Mouse (Mus musculus) kidney, postnatal 0 days (tissue): Measurements from ENCODE around the gene Cd38. TPM values are rescaled to one million over a fixed set of nuclear protein-coding genes. Genes with fewer than 3 reads are reported as not detected.

Source experiments
- ATAC-seq: fragments of 200-750 bp; cut with Nextera tagmentation; replicated peaks from 2 replicates; pipeline ENCODE4 v1.8.0; 2017; ENCODE audit warnings: low read depth, moderate number of reproducible peaks, moderate TSS enrichment, moderate library complexity; ENCODE audit not compliant: low FRiP score
- DNase-seq: peaks from one replicate; pipeline ENCODE4 v3.0.0-alpha.2; 2016; ENCODE audit warnings: low spot score
- H3K27ac ChIP-seq: fragments of 300-500 bp; sonication (generic); 2 replicates; pipeline ENCODE4 v1.5.1; 2014; ENCODE audit warnings: mild to moderate bottlenecking
- H3K27me3 ChIP-seq: fragments of 300-500 bp; sonication (generic); 2 replicates; pipeline ENCODE4 v1.6.1; 2014; ENCODE audit warnings: low read length, mixed read lengths; ENCODE audit not compliant: insufficient read depth
- H3K36me3 ChIP-seq: fragments of 300-500 bp; sonication (generic); 2 replicates; pipeline ENCODE4 v1.6.1; 2014; ENCODE audit warnings: low read length, mixed read lengths; ENCODE audit not compliant: insufficient read depth
- H3K4me1 ChIP-seq: fragments of 300-500 bp; sonication (generic); replicated peaks from 2 replicates; pipeline ENCODE4 v1.6.1; 2014; ENCODE audit warnings: antibody characterized with exemption, low read length, mixed read lengths; ENCODE audit not compliant: insufficient read depth
- H3K4me2 ChIP-seq: fragments of 300-500 bp; sonication (generic); 2 replicates; pipeline ENCODE4 v1.6.1; 2014; ENCODE audit warnings: mild to moderate bottlenecking, low read length, moderate library complexity, mixed read lengths
- H3K4me3 ChIP-seq: fragments of 300-500 bp; sonication (generic); replicated peaks from 2 replicates; pipeline ENCODE4 v1.5.1; 2014; ENCODE audit warnings: low read depth, low read length
- H3K9ac ChIP-seq: fragments of 300-500 bp; sonication (generic); 2 replicates; pipeline ENCODE4 v1.6.1; 2014; ENCODE audit warnings: low read depth, low read length
- H3K9me3 ChIP-seq: fragments of 300-500 bp; sonication (generic); replicated peaks from 2 replicates; pipeline ENCODE4 v1.6.1; 2016; ENCODE audit warnings: low read length, inconsistent platforms, mixed read lengths
- CTCF ChIP-seq: IDR thresholded peaks from 2 replicates; pipeline ENCODE4 v1.5.1; 2016; ENCODE audit warnings: antibody characterized with exemption, low read depth, mild to moderate bottlenecking, moderate library complexity
- WGBS: fragments of 180-500 bp; shearing (Covaris S2); extraction: QIAGEN DNeasy Blood & Tissue Kit; methylation state at CpG from one replicate; pipeline ENCODE4 v1.1.7; 2014; 5-methylcytosine and 5-hydroxymethylcytosine counted together
- polyA plus RNA-seq: library from polyadenylated mRNA; unstranded; fragments of >200 nt; fragmentation: Nextera tagmentation; extraction: Ambion mirVana; gene quantifications from 2 replicates; pipeline ENCODE4 v1.2.1, GENCODE M21; 2015

Cd38 gene
- 26.9 and 28.5 TPM in 2 replicates for polyA plus RNA-seq

DNA sequence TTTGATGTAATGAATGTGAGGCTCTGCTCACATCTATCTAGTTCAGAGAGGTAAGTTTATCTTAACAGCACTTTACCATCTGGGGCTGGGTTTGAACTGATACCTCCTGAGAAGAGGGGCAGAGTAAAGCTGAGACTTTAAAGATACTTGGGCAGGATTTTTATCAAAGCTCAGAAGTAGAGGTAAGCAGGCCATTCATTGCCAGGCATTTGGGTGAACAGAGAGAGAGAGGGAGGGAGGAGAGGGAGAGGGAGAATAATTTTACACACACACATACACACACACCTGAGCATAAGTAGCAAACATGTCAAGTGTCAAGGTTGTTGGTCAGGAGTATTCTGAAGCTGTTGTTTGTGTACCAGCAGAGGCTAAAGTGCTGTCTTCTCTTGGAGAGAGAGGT lies at the start of gene Cd38:
Gene Cd38 (plus strand): TSS at position 301 of the 400 bp plus-strand sequence.
- Histone ChIP-seq H3K9ac (peak within 1 kb of the TSS; percentile 63), H3K27me3 (no peaks in the 10 kb centered on the region), H3K9me3 (no peaks in the 10 kb centered on the region), H3K36me3 (no peaks in the 10 kb centered on the region), H3K27ac (peak within 1 kb of the TSS; percentile 37), H3K4me1 (no peaks in the 10 kb centered on the region), H3K4me3 (peak within 1 kb of the TSS; percentile 45), H3K4me2 (peak within 1 kb of the TSS; percentile 72)
- no peak for DNase-seq
- no peak for TF ChIP-seq CTCF
- ATAC-seq: no peak; the same call in 1 of the 2 replicates

DNA sequence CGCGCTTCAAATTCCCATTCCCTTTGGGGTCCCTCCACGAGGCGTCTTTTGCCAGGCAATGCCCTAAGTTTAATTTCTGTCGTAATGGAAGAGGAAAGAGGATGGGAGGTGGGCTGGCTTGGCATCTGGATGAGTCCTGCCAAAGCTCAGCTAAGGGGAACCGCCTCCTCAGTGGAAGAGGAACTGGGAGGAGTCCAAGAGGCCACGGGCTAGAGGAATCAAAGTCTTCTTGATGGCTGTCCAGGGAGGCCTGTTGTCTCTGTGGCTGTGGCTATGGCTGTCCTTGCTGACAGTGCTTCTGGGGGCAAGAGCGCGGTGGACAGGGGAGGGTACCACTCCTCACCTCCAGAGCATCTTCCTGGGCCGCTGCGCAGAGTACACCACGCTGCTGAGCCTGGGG lies 49.7 kb upstream of the Cd38 start, which contains the start of gene Bst1:
Gene Bst1 (plus strand): TSS at position 191 of the 400 bp plus-strand sequence.
- WGBS: 43% methylated on average over 12 of the region's 12 CpGs
- Histone ChIP-seq H3K27ac (no peak within 1 kb of the TSS), H3K4me1 (no peaks in the 10 kb centered on the region), H3K4me3 (no peak within 1 kb of the TSS), H3K9me3 (no peaks in the 10 kb centered on the region), H3K36me3 (no peaks in the 10 kb centered on the region), H3K9ac (no peak within 1 kb of the TSS), H3K27me3 (no peaks in the 10 kb centered on the region), H3K4me2 (no peak within 1 kb of the TSS)
- DNase-seq (peak; percentile 51), ATAC-seq (no peak)
- TF ChIP-seq CTCF: no peak

DNA sequence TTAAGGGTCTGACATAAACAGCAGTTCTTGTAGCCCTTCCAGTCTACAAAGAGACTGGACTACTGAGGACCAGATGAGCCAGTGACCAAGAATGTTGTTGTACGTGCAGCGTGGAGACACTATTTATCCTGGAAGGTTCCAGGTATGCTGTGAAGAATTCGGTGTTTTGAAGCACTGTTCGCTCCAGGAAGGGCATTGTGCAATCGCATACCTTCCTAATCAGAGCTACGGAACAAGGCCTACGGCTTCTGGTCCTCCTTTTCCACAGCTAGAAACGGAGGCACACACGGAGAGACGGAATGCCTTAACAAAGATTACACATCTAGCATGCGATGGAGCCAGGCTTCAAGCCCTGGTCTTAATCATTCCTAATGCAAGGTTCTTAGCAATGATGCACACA lies 47.6 kb upstream of the Cd38 start:
- 91% methylated on average over 11 of the region's 11 CpGs for WGBS
- no peak overlapping the region for H3K4me2 ChIP-seq
- H3K9ac ChIP-seq: no peak overlapping the region
- H3K36me3 ChIP-seq: no peaks in the 10 kb centered on the region
- no peak for DNase-seq
- H3K9me3 ChIP-seq: no peaks in the 10 kb centered on the region
- no peak for TF ChIP-seq CTCF
- ATAC-seq: no peak
- no peak overlapping the region for H3K27ac ChIP-seq
- H3K4me1 ChIP-seq: no peaks in the 10 kb centered on the region
- H3K27me3 ChIP-seq: no peaks in the 10 kb centered on the region
- no peak overlapping the region for H3K4me3 ChIP-seq

DNA sequence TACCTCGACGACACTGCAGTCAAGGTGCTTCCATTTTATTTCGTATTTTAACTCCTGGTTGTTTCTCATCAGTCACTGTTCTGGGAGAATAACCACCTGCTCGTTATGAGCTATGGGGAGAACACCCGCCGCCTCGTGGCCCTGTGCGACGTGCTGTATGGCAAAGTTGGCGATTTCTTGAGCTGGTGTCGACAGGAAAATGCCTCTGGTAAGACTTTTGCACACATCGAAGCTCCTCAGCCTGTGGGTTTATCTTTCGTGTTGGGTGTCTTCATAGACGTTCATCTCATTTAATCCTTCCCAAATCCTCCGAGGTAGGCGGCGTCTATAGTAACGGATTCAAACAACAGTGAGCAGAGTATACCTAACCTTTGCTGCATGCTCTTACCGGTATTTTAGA lies 46.8 kb upstream of the Cd38 start, which contains the start of gene Fbxl5:
Gene Fbxl5 (minus strand): TSS at position 101 of the 400 bp plus-strand sequence.
- Histone ChIP-seq H3K27ac (no peak within 1 kb of the TSS), H3K4me2 (no peak within 1 kb of the TSS), H3K9me3 (no peaks in the 10 kb centered on the region), H3K4me1 (no peaks in the 10 kb centered on the region), H3K27me3 (no peaks in the 10 kb centered on the region), H3K9ac (no peak within 1 kb of the TSS), H3K4me3 (no peak within 1 kb of the TSS), H3K36me3 (no peaks in the 10 kb centered on the region)
- DNase-seq (no peak), ATAC-seq (no peak)
- 86% methylated on average over 19 of the region's 19 CpGs for WGBS
- no peak for TF ChIP-seq CTCF

DNA sequence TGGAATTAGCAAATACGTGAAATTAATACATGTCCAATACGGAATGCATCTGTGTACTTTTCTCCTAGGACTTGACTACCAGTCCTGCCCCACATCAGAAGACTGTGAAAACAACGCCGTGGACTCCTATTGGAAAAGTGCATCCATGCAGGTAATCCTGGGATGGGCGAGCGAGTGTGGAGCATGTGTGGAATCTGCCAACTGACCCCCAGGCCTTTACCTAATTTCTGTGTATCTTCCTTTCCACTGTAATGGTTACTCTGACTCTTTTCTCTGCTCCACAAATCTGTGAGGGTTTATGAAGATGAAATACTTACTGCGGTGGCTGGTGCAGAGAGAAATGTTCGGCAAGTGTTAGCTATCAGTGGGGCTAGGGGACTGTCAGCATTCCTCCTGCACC lies 46.2 kb upstream of the Cd38 start:
- DNase-seq: no peak
- H3K4me2 ChIP-seq: no peak overlapping the region
- no peaks in the 10 kb centered on the region for H3K9me3 ChIP-seq
- no peaks in the 10 kb centered on the region for H3K4me1 ChIP-seq
- no peak overlapping the region for H3K9ac ChIP-seq
- ATAC-seq: no peak
- WGBS: 76% methylated on average over 8 of the region's 8 CpGs
- no peaks in the 10 kb centered on the region for H3K27me3 ChIP-seq
- H3K36me3 ChIP-seq: no peaks in the 10 kb centered on the region
- no peak for TF ChIP-seq CTCF
- no peak overlapping the region for H3K4me3 ChIP-seq
- H3K27ac ChIP-seq: no peak overlapping the region

DNA sequence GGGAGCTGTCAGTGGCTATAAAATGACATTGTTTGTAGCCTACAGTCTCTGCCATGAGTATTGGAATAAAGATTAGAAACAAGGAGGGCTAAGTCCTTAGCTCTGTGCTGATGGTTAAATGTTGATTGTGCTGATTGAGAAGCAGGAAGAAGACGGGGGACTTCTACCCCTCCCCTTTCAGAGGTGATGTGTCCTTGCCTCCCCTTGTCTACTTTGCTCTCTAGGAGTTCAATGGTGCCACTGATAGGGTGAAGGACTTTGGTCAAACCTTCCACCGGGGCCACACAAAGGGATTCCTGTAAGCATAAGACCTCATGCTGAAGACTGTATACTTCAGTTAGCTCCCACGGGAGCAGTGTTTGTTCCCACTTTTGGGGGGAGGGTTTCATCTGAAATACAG lies 45.5 kb upstream of the Cd38 start:
- no peak for ATAC-seq
- 84% methylated on average over 3 of the region's 3 CpGs for WGBS
- no peak for DNase-seq

DNA sequence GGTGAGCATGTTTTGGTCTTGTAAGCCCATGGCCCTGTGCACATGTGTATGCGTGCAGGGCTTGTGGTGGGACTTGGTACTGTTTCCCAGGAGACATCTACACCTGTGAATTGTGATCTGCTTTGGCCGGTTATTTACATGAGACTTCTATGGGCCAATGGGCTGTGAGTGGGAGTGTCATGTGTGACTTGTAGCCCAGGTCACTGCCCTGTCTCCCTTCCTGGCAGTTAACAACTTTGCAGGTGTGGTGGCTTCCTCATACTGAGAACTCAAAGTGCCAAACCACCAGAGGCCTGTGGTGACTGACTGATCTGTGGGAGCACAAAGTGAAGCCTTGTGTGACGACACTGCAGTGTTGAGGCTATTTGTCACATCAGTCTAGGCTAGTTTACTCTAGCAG lies 43.8 kb upstream of the Cd38 start:
- no peak for DNase-seq
- Histone ChIP-seq H3K4me1 (no peaks in the 10 kb centered on the region), H3K36me3 (no peaks in the 10 kb centered on the region), H3K27me3 (no peaks in the 10 kb centered on the region), H3K4me3 (no peak overlapping the region), H3K9me3 (no peaks in the 10 kb centered on the region), H3K27ac (no peak overlapping the region), H3K4me2 (no peak overlapping the region), H3K9ac (no peak overlapping the region)
- ATAC-seq: no peak
- 59% methylated on average over 3 of the region's 3 CpGs for WGBS
- no peak for TF ChIP-seq CTCF

More for the DNA sequence above, 45.5 kb upstream of the Cd38 start:
- H3K4me1 ChIP-seq: no peaks in the 10 kb centered on the region
- H3K27me3 ChIP-seq: no peaks in the 10 kb centered on the region
- H3K36me3 ChIP-seq: no peaks in the 10 kb centered on the region
- no peaks in the 10 kb centered on the region for H3K9me3 ChIP-seq
- no peak overlapping the region for H3K4me3 ChIP-seq
- H3K4me2 ChIP-seq: no peak overlapping the region
- no peak overlapping the region for H3K27ac ChIP-seq
- TF ChIP-seq CTCF: no peak
- no peak overlapping the region for H3K9ac ChIP-seq
